Mouse (Mus musculus): ENCODE measurements at regions not wholly inside any gene's neighbourhood (a gene's known extent, or its start where the extent isn't known, plus 50 kb on each side); places are given as distances from the start of the nearest gene placed in this dataset.

DNA sequence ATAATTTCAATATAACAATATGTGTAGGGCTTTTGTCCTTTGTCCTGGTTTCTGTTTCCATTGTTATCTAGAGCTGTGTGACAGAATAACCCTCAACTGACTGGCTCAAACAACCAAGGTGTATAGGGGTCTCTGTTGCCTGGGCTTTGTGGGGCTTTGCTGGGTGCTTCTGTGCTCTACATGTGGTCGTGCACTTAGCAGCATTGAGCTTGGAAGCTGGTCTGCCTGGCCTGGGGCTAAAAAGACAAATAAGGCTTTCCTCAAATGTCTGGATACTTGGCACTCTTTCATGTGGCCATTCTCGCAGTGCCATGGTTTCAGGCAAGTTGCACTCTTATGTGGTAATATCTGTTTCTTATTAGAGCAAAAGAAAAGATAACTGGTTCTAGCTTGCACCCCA, 291.8 kb upstream of the Gm11146 start:
- no peaks in the 10 kb centered on the region for H3K36me3 ChIP-seq (ENCODE audit: control insufficient read depth in 1 of 2, insufficient read depth in 2 of 2, low read length in 2 of 2)
- no peak for TF ChIP-seq ZC3H11A (IDR thresholded peaks at IDR 0.05; ENCODE audit: low read depth, low read length)
- no peak for TF ChIP-seq SMC3 (IDR thresholded peaks at IDR 0.05; ENCODE audit: low read depth, low read length)
- TF ChIP-seq SIN3A (IDR thresholded peaks at IDR 0.05; ENCODE audit: low read length) = no peak
- TF ChIP-seq MAX (IDR thresholded peaks at IDR 0.05; ENCODE audit: low read length) = no peak
- no peak for TF ChIP-seq TAL1 (IDR thresholded peaks at IDR 0.05; ENCODE audit: low read length)
- no peak for TF ChIP-seq POLR2A (IDR thresholded peaks at IDR 0.05; ENCODE audit: control insufficient read depth in 1 of 2, insufficient read depth in 1 of 2, low read depth in 1 of 2, low read length in 2 of 2, poor library complexity in 1 of 2)
- TF ChIP-seq RCOR1 (IDR thresholded peaks at IDR 0.05; ENCODE audit: low read depth, low read length) = no peak
- no peak for TF ChIP-seq POLR2AphosphoS5 (IDR thresholded peaks at IDR 0.05; ENCODE audit: borderline replicate concordance, low read depth, low read length)
- no peak for TF ChIP-seq CHD1 (IDR thresholded peaks at IDR 0.05; ENCODE audit: low read depth, low read length)
- no peak for TF ChIP-seq MYB (IDR thresholded peaks at IDR 0.05; ENCODE audit: low read depth, low read length)
- TF ChIP-seq MAZ (IDR thresholded peaks at IDR 0.05; ENCODE audit: low read depth, low read length) = no peak
- TF ChIP-seq NELFE (IDR thresholded peaks at IDR 0.05; ENCODE audit: low read depth, low read length) = no peak
- TF ChIP-seq CTCF (IDR thresholded peaks at IDR 0.05 in 2 of 3, conservative IDR thresholded peaks at IDR 0.05 in 1 of 3; ENCODE audit: control insufficient read depth in 1 of 3, insufficient read depth in 1 of 3, low read depth in 2 of 3, low read length in 3 of 3, poor library complexity in 1 of 3, severe bottlenecking in 1 of 3) = no peak
- no peak for TF ChIP-seq UBTF (IDR thresholded peaks at IDR 0.05; ENCODE audit: borderline replicate concordance, insufficient read depth, low read depth, low read length)
- TF ChIP-seq CHD2 (IDR thresholded peaks at IDR 0.05; ENCODE audit: low read length) = no peak
- no peak for TF ChIP-seq ZMIZ1 (IDR thresholded peaks at IDR 0.05; ENCODE audit: low read depth, low read length)
- no peak for TF ChIP-seq MEF2A (IDR thresholded peaks at IDR 0.05; ENCODE audit: extremely low read depth, insufficient replicate concordance, low read depth, low read length, poor library complexity, severe bottlenecking)
- no peak overlapping the region for H3K4me3 ChIP-seq (ENCODE audit: control insufficient read depth in 1 of 2, insufficient read depth in 1 of 2, low read depth in 2 of 2, low read length in 2 of 2)
- no peaks in the 10 kb centered on the region for H3K27me3 ChIP-seq (ENCODE audit: control insufficient read depth in 1 of 2, insufficient read depth in 2 of 2, low read length in 2 of 2)
- no peaks in the 10 kb centered on the region for H3K9me3 ChIP-seq (replicated peaks; ENCODE audit: insufficient read depth, low read length)
- H3K4me1 ChIP-seq (ENCODE audit: control insufficient read depth in 1 of 2, insufficient read depth in 2 of 2, low read length in 2 of 2) = no peaks in the 10 kb centered on the region
- no peak for DNase-seq (ENCODE audit: low read depth, low spot score)
- no peak overlapping the region for H3K9ac ChIP-seq (ENCODE audit: control insufficient read depth, low read depth, low read length, poor library complexity, severe bottlenecking)
- H3K27ac ChIP-seq (ENCODE audit: control insufficient read depth, low read depth, low read length) = no peak overlapping the region
- no peaks in the 10 kb centered on the region for H3K79me2 ChIP-seq (ENCODE audit: control insufficient read depth, insufficient read depth, low read length, poor library complexity)

DNA sequence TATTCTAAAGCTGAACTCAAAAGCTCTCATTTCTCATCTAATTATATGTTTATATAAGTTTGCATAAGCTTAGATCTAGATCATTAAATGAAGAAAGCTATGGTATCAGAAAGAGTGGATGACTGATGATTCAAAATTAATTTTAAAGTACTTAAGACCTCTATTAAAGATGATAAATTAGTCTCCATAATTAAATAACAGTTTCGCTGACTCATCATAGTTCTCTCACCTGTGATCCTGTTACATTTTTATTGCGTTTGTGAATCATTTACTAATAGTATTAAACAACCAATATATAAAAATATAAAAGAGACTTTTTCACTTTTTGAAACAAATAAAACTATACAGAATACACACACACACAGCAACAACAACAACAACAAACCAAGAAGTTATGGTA, 290.8 kb upstream of the Gm11146 start:
- no peak for TF ChIP-seq CHD1 (IDR thresholded peaks at IDR 0.05; ENCODE audit: low read depth, low read length)
- no peak for TF ChIP-seq MYB (IDR thresholded peaks at IDR 0.05; ENCODE audit: low read depth, low read length)
- no peak for TF ChIP-seq CTCF (IDR thresholded peaks at IDR 0.05 in 2 of 3, conservative IDR thresholded peaks at IDR 0.05 in 1 of 3; ENCODE audit: control insufficient read depth in 1 of 3, insufficient read depth in 1 of 3, low read depth in 2 of 3, low read length in 3 of 3, poor library complexity in 1 of 3, severe bottlenecking in 1 of 3)
- TF ChIP-seq ETS1 (IDR thresholded peaks at IDR 0.05; ENCODE audit: low read depth, low read length) = no peak
- TF ChIP-seq E2F4 (IDR thresholded peaks at IDR 0.05; ENCODE audit: borderline replicate concordance, low read depth, low read length) = no peak
- no peak for TF ChIP-seq HCFC1 (IDR thresholded peaks at IDR 0.05; ENCODE audit: low read depth, low read length)
- TF ChIP-seq CHD2 (IDR thresholded peaks at IDR 0.05; ENCODE audit: low read length) = no peak
- Histone ChIP-seq H3K27me3 (ENCODE audit: control insufficient read depth in 1 of 2, insufficient read depth in 2 of 2, low read length in 2 of 2) (no peaks in the 10 kb centered on the region), H3K4me3 (ENCODE audit: control insufficient read depth in 1 of 2, insufficient read depth in 1 of 2, low read depth in 2 of 2, low read length in 2 of 2) (no peak overlapping the region), H3K9me3 (replicated peaks; ENCODE audit: insufficient read depth, low read length) (no peaks in the 10 kb centered on the region), H3K27ac (ENCODE audit: control insufficient read depth, low read depth, low read length) (no peak overlapping the region), H3K9ac (ENCODE audit: control insufficient read depth, low read depth, low read length, poor library complexity, severe bottlenecking) (no peak overlapping the region), H3K4me1 (ENCODE audit: control insufficient read depth in 1 of 2, insufficient read depth in 2 of 2, low read length in 2 of 2) (no peaks in the 10 kb centered on the region), H3K79me2 (ENCODE audit: control insufficient read depth, insufficient read depth, low read length, poor library complexity) (no peaks in the 10 kb centered on the region), H3K36me3 (ENCODE audit: control insufficient read depth in 1 of 2, insufficient read depth in 2 of 2, low read length in 2 of 2) (no peaks in the 10 kb centered on the region)
- DNase-seq (ENCODE audit: low read depth, low spot score) = no peak
